Mouse (Mus musculus) hindbrain, embryonic 15.5 days (tissue): ENCODE results near the gene Mesd. TPM values are rescaled to one million over a fixed set of nuclear protein-coding genes. Genes with fewer than 3 reads are reported as not detected.
"Not testable (repeated sequence)": the region's sequence is repeated elsewhere in the genome, so short reads cannot be mapped to it uniquely, and the experiment has no call there.

Experiments used
- ATAC-seq: fragments of 200-750 bp; cut with Nextera tagmentation; 2 replicates; pipeline ENCODE4 v1.8.0; 2017; ENCODE audit warnings: low read depth, moderate number of reproducible peaks, moderate TSS enrichment; ENCODE audit not compliant: low FRiP score
- H3K27ac ChIP-seq: fragments of 300-500 bp; sonication (generic); replicated peaks from 2 replicates; pipeline ENCODE4 v1.5.1; 2015; ENCODE audit warnings: mild to moderate bottlenecking, inconsistent platforms
- H3K27me3 ChIP-seq: fragments of 300-500 bp; sonication (generic); 2 replicates; pipeline ENCODE4 v1.6.1; 2015; ENCODE audit warnings: control low read depth, inconsistent platforms
- H3K36me3 ChIP-seq: fragments of 300-500 bp; sonication (generic); 2 replicates; pipeline ENCODE4 v1.6.1; 2015; ENCODE audit warnings: control low read depth, inconsistent platforms
- H3K4me1 ChIP-seq: fragments of 300-500 bp; sonication (generic); replicated peaks from 2 replicates; pipeline ENCODE4 v1.6.1; 2015; ENCODE audit warnings: control low read depth, inconsistent platforms
- H3K4me2 ChIP-seq: fragments of 300-500 bp; sonication (generic); 2 replicates; pipeline ENCODE4 v1.6.1; 2015; ENCODE audit warnings: moderate library complexity, mild to moderate bottlenecking, inconsistent platforms
- H3K4me3 ChIP-seq: fragments of 300-500 bp; sonication (generic); 2 replicates; pipeline ENCODE4 v1.5.1; 2015; ENCODE audit warnings: mild to moderate bottlenecking, inconsistent platforms
- H3K9ac ChIP-seq: fragments of 300-500 bp; sonication (generic); 2 replicates; pipeline ENCODE4 v1.6.1; 2015; ENCODE audit warnings: inconsistent platforms
- H3K9me3 ChIP-seq: fragments of 300-500 bp; sonication (generic); 2 replicates; pipeline ENCODE4 v1.6.1; 2016; ENCODE audit warnings: control low read depth, inconsistent platforms
- WGBS: fragments of 180-500 bp; shearing (Covaris S2); methylation state at CpG from one replicate; pipeline ENCODE4 v1.1.7; 2015; 5-methylcytosine and 5-hydroxymethylcytosine counted together
- polyA plus RNA-seq: library from polyadenylated mRNA; unstranded; fragments of >200 nt; fragmentation: Nextera tagmentation; extraction: Ambion mirVana; gene quantifications from 2 replicates; pipeline ENCODE4 v1.2.1, GENCODE M21; 2015

Gene Mesd
- polyA plus RNA-seq, 1 experiment from 2014 or later: 67.1 TPM

DNA sequence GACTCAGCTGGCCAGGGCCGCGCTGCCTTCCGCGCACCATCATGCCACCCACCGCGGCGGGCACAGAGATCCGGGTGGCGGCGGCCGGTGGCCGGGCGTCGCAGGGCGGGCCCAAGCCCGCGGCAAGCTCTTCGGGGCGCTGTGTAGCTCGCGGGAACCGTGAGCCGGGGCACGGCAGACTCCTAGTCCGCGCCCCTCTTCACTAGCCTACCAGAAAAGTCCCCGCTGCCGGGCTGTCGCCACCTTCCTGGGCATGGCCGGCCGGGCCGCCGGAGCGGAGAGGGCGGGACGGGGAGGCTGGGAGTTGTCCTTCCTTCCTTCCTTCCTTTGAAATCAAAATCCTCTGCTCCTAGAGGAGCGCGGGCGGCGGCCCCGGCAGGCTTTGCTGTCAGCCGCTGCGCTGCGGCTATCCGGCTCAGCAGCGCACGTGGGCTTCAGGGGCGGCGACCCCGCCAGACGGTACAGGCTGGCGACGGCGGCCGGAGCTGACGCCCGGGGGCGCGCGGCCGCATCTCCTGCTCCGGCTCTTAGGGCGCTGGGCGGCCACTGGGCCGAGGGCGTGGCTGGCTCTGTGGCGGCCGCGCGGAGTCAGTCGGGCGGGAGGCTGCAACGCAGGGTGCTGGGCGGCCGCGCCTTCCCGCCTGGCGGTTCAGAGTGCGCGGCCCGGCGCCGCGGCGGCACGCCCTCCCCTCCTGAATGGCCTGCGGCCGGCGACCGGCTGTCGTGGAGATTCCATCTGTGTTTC lies 818 bp upstream of the Mesd start:
- ATAC-seq: peak; percentile 77

GRCm38 (mm10) chr7:83884921-83885532 lies 761 bp downstream of the Mesd start:
- peak overlapping the region; percentile 82 for H3K4me3 ChIP-seq
- H3K27me3 ChIP-seq: no peaks in the 10 kb centered on the region
- H3K4me1 ChIP-seq: peaks cover 41% of the 10 kb centered on the region
- H3K9ac ChIP-seq: peak overlapping the region; percentile 92; the same call in 1 of the 2 replicates
- no peaks in the 10 kb centered on the region for H3K36me3 ChIP-seq
- WGBS: 41% methylated on average over 6 of the region's 6 CpGs
- peak overlapping the region; percentile 94 for H3K27ac ChIP-seq
- no peak for ATAC-seq
- H3K4me2 ChIP-seq: peak overlapping the region; percentile 83
- H3K9me3 ChIP-seq: no peaks in the 10 kb centered on the region

More for the DNA sequence above, 818 bp upstream of the Mesd start:
- Histone ChIP-seq H3K9ac (peak overlapping the region; percentile 92), H3K4me3 (peak overlapping the region; percentile 82), H3K9me3 (no peaks in the 10 kb centered on the region), H3K4me1 (peaks cover 57% of the 10 kb centered on the region), H3K27me3 (no peaks in the 10 kb centered on the region), H3K36me3 (no peaks in the 10 kb centered on the region), H3K4me2 (peak overlapping the region; percentile 83), H3K27ac (peak overlapping the region; percentile 94)
- under 1% methylated on average over 46 of the region's 91 CpGs for WGBS

- no peak overlapping the region for H3K9ac ChIP-seq
- H3K9me3 ChIP-seq: no peaks in the 10 kb centered on the region
- no peak overlapping the region for H3K4me2 ChIP-seq
- H3K27me3 ChIP-seq: no peaks in the 10 kb centered on the region
- no peaks in the 10 kb centered on the region for H3K36me3 ChIP-seq
- H3K4me3 ChIP-seq: no peak overlapping the region
- ATAC-seq: no peak
- 90% methylated on average over 4 of the region's 4 CpGs for WGBS
- H3K4me1 ChIP-seq: peaks cover 33% of the 10 kb centered on the region
- H3K27ac ChIP-seq: no peak overlapping the region
Observed at GRCm38 (mm10) chr7:83885835-83886234, 1.6 kb downstream of the Mesd start.

GRCm38 (mm10) chr7:83886366-83887129 lies 2.3 kb downstream of the Mesd start:
- Histone ChIP-seq H3K9me3 (no peaks in the 10 kb centered on the region), H3K4me1 (peaks cover 28% of the 10 kb centered on the region), H3K4me2 (no peak overlapping the region), H3K27me3 (no peaks in the 10 kb centered on the region), H3K27ac (no peak overlapping the region), H3K36me3 (no peaks in the 10 kb centered on the region), H3K4me3 (no peak overlapping the region), H3K9ac (no peak overlapping the region)
- WGBS: 95% methylated on average over 6 of the region's 6 CpGs
- ATAC-seq: no peak

DNA sequence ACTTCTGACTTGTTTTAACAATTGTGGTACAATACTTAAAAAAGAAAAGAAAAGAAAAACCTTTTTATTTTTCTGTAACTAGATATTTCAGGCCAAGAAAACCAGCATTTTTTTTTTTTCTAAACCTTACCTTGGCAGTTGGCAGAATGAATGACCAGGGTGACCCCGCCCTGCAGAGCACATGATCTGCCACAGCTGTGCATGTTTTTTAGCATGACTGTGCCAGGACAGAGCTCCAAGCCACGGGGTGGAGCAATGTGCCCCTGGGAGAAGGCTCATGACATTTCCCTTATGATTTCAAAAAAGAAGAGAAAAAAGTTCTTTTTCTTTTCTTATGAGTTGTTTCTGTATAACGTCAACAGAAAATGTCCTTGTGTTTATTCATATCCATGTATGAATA lies 5.1 kb downstream of the Mesd start:
- Histone ChIP-seq H3K9me3 (no peaks in the 10 kb centered on the region), H3K9ac (no peak overlapping the region), H3K27ac (no peak overlapping the region), H3K27me3 (no peaks in the 10 kb centered on the region), H3K4me3 (no peak overlapping the region), H3K4me1 (peaks cover 29% of the 10 kb centered on the region), H3K36me3 (no peaks in the 10 kb centered on the region), H3K4me2 (no peak overlapping the region)
- ATAC-seq: no peak
- 70% methylated on average over 3 of the region's 3 CpGs for WGBS

DNA sequence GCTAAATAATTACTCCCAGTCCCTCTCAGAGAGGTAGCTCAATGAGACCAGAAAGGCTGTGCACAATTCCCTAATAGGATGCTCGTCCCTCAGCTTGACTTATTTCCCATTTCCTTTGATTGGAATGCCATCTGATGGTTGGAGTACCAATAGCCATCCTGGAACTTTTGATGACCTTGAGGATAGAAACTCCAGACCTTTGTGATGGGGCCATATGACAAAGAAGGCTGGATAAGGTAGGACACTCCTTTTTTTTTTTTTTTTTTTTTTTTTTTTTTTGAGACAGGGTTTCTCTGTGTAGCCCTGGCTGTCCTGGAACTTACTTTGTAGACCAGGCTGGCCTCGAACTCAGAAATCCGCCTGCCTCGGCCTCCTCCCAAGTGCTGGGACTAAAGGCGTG lies 5.7 kb downstream of the Mesd start:
- not testable (repeated sequence) for ATAC-seq, H3K27ac ChIP-seq, H3K36me3 ChIP-seq, H3K9me3 ChIP-seq, H3K4me3 ChIP-seq, H3K9ac ChIP-seq, H3K27me3 ChIP-seq, H3K4me2 ChIP-seq
- peaks cover 27% of the 10 kb centered on the region for H3K4me1 ChIP-seq
- 93% methylated on average over 5 of the region's 5 CpGs for WGBS

DNA sequence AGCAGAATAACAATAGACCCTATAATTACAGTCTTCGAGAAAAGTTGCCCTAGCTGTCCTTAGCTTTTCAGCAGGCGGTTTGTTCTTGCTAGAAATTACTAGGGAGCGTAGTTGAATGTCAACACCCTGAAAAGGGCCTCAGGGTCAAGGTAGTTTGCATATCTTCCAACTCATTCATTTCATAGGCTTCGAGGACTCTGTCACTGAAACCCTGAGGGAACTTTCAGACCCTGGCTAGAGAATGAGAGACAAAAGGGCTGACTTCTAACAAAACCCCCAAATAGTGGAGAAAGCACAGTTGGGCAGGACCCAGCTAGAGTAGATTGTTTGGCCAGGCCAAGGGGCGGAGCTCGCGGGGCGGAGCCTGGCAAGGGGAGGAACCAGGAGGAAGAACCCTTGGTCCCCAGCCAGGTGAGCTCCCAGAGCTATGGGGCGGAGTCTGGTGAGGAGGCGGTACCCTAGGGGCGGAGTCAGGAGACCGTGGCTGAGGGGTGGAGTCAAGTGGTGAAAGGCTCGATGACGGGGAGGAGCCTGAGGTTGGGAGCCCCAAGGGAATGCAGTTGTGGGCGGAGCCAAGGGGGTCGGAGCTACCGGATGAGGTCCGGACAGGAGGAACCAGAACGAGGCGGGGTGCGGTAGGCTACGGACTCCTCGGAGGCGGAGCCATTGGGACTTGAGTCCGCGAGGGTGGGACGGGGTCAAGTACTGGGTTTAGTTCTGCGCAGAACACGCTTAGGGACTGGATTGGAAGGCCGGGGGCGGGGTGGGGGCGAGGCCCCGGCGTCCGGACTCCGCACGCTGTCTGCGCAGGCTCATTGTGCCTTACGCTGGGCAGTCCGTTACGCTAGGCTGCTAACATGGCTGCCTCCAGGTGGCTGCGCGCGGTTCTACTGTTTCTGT lies 7.4 kb downstream of the Mesd start:
- Histone ChIP-seq H3K9me3 (no peaks in the 10 kb centered on the region), H3K9ac (peak overlapping the region; percentile 79), H3K36me3 (peaks cover 5% of the 10 kb centered on the region; the same call in 1 of the 2 replicates), H3K4me3 (peak overlapping the region; percentile 85), H3K4me1 (peaks cover 23% of the 10 kb centered on the region), H3K27ac (peak overlapping the region; percentile 90), H3K4me2 (peak overlapping the region; percentile 84), H3K27me3 (no peaks in the 10 kb centered on the region)
- ATAC-seq: peak; percentile 98
- WGBS: 3% methylated on average over 43 of the region's 44 CpGs

- Histone ChIP-seq H3K9ac (peak overlapping the region; percentile 79), H3K36me3 (peaks cover 6% of the 10 kb centered on the region; the same call in 1 of the 2 replicates), H3K4me3 (peak overlapping the region; percentile 85), H3K4me1 (peaks cover 23% of the 10 kb centered on the region), H3K9me3 (no peaks in the 10 kb centered on the region), H3K27ac (peak overlapping the region; percentile 90), H3K4me2 (peak overlapping the region; percentile 84), H3K27me3 (no peaks in the 10 kb centered on the region)
- WGBS: 0% methylated on average over 20 of the region's 21 CpGs
- peak; percentile 68; the same call in 1 of the 2 replicates for ATAC-seq
Observed at GRCm38 (mm10) chr7:83892333-83892669, 8.0 kb downstream of the Mesd start.

DNA sequence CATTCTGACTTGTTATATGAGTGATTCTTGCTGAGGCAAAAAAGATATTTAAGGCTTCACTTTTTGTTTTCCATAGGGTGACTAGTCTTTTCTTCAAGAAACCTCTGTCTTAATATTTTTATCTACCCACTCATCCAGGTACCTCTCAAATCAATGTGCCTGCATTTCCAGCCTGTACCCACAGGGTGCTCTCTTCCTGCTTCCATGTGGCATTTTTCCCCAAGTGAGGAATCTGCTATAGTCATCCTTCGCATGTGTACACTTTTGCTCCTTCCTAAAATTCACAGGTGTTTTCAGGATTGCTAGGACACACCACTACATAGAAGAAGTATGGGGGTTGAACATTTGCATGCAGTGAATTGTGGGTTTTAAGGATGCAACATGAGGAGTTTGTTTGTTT lies 10.1 kb downstream of the Mesd start:
- Histone ChIP-seq H3K4me1 (peaks cover 23% of the 10 kb centered on the region), H3K27me3 (no peaks in the 10 kb centered on the region), H3K4me2 (no peak overlapping the region), H3K27ac (no peak overlapping the region), H3K36me3 (peaks cover 26% of the 10 kb centered on the region), H3K9me3 (no peaks in the 10 kb centered on the region), H3K4me3 (no peak overlapping the region), H3K9ac (no peak overlapping the region)
- WGBS: 98% methylated on average over 1 of the region's 1 CpGs
- no peak for ATAC-seq

GRCm38 (mm10) chr7:83896077-83896740 lies 11.9 kb downstream of the Mesd start:
- no peaks in the 10 kb centered on the region for H3K9me3 ChIP-seq
- WGBS: 97% methylated on average over 5 of the region's 5 CpGs
- no peaks in the 10 kb centered on the region for H3K27me3 ChIP-seq
- no peak overlapping the region for H3K4me3 ChIP-seq
- no peak overlapping the region for H3K9ac ChIP-seq
- peaks cover 39% of the 10 kb centered on the region for H3K36me3 ChIP-seq
- no peak overlapping the region for H3K27ac ChIP-seq
- H3K4me1 ChIP-seq: peaks cover 23% of the 10 kb centered on the region
- ATAC-seq: no peak
- H3K4me2 ChIP-seq: no peak overlapping the region

GRCm38 (mm10) chr7:83898267-83898666 lies 14.0 kb downstream of the Mesd start:
- H3K4me3 ChIP-seq: no peak overlapping the region

More at GRCm38 (mm10) chr7:83898267-83898666, 14.0 kb downstream of the Mesd start:
- H3K4me1 ChIP-seq: peaks cover 13% of the 10 kb centered on the region
- no peak overlapping the region for H3K27ac ChIP-seq
- no peaks in the 10 kb centered on the region for H3K27me3 ChIP-seq
- H3K4me2 ChIP-seq: no peak overlapping the region
- peaks cover 39% of the 10 kb centered on the region for H3K36me3 ChIP-seq
- 94% methylated on average over 11 of the region's 11 CpGs for WGBS
- H3K9ac ChIP-seq: no peak overlapping the region
- no peak for ATAC-seq
- H3K9me3 ChIP-seq: no peaks in the 10 kb centered on the region
